Mouse (Mus musculus): Measurements from ENCODE around the gene Rbm11. TPM values are rescaled to one million over a fixed set of nuclear protein-coding genes. Genes with fewer than 3 reads are reported as not detected.

Rbm11 gene
- polyA plus RNA-seq, 1 experiment = 0.33 TPM

DNA sequence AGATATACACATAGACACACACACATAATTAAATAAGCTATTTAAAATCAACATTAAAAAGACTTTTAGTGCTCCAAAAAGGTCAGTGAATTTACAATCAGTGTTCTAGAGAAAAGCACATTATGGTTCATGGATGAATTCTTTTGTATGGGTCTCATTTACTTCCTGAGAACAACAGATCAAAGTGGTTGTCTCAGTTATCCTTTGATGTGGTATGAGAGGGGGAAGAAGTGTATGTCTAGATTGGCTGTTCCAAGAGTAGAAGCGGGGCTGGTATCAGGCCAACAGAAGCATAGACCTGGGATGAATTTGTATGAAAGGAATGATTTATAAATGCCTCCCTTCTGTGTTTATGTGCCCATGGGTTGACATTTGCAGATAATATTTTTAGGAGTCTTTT lies 13.8 kb downstream of the Rbm11 start:
- Histone ChIP-seq H3K4me3 (ENCODE audit: insufficient read depth, low read depth, low read length) (no peak overlapping the region), H3K4me1 (ENCODE audit: control insufficient read depth, insufficient read depth, low read length) (no peaks in the 10 kb centered on the region), H3K27me3 (replicated peaks; ENCODE audit: control insufficient read depth, insufficient read depth, low read length) (no peaks in the 10 kb centered on the region), H3K27ac (ENCODE audit: insufficient read depth, low read depth, low read length) (no peak overlapping the region), H3K36me3 (ENCODE audit: control insufficient read depth, insufficient read depth, low read length) (no peaks in the 10 kb centered on the region)
- no peak for DNase-seq
- TF ChIP-seq POLR2A (IDR thresholded peaks at IDR 0.05; ENCODE audit: low read depth, low read length) = no peak
- no peak for TF ChIP-seq CTCF (conservative IDR thresholded peaks at IDR 0.05; ENCODE audit: insufficient read depth, insufficient read length, low read depth, low read length)
- 81% methylated on average over 1 of the region's 1 CpGs for WGBS

DNA sequence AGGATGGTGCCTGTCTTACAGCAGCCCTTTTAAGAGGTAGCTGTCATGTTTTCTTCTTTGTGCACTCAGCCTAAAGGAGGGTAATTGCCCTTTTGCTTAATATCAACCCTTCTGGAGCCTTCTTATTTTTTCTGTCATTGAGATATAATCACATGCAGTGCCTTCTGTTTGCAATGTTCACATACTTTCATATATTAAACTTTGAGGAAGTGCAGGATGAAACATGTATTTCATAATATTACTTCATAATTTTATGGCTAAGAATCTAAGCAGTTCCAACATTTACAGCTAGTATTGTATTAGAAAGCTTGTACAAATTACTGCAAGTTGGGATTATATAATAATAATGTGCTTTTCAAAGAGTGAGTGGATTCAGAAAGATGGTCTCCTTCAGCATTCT lies 19.9 kb downstream of the Rbm11 start:
- Histone ChIP-seq H3K36me3 (ENCODE audit: control insufficient read depth, insufficient read depth, low read length) (no peaks in the 10 kb centered on the region), H3K4me1 (ENCODE audit: control insufficient read depth, insufficient read depth, low read length) (peaks cover 6% of the 10 kb centered on the region), H3K27me3 (replicated peaks; ENCODE audit: control insufficient read depth, insufficient read depth, low read length) (no peaks in the 10 kb centered on the region), H3K27ac (ENCODE audit: insufficient read depth, low read depth, low read length) (no peak overlapping the region), H3K4me3 (ENCODE audit: insufficient read depth, low read depth, low read length) (no peak overlapping the region)
- no peak for TF ChIP-seq CTCF (conservative IDR thresholded peaks at IDR 0.05; ENCODE audit: insufficient read depth, insufficient read length, low read depth, low read length)
- TF ChIP-seq POLR2A (IDR thresholded peaks at IDR 0.05; ENCODE audit: low read depth, low read length) = no peak
- no peak for DNase-seq

DNA sequence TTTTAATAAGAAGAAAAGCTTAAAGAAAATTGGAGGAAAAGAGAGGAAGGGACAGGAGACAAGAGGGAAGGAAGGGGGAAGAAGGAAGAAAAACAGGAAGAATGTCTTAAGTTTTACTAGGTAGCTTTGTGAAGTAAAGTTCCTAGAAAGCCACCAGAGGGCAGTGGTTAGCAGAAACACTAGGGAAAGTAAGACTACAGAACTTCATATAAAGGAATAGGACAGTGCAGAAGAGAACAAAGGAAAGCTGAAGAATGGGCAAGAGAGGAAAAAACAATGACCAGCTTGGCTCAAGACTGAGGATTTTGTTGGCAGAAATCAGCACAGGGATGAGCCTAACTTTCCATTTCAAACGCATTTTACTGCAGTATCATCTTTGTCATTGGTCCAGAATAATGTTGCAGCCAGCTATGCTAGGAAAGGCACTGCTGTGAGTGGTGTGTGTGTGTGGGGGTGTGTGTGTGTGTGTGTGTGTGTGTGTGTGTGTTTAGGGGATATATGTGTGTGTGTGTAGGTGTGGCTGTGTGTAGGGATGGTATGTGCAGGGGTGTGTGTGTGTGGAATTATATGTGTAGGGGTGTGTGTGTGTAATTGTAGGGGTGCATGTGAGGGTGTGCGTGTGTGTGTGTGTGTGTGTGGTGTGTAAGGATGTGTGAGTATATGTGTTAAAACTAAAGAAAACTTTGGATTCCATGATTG lies 25.2 kb downstream of the Rbm11 start:
- 69% methylated on average over 2 of the region's 2 CpGs for WGBS
- H3K36me3 ChIP-seq (ENCODE audit: control insufficient read depth, insufficient read depth, low read length) = no peaks in the 10 kb centered on the region
- H3K27ac ChIP-seq (ENCODE audit: insufficient read depth, low read depth, low read length) = no peak overlapping the region
- H3K4me3 ChIP-seq (ENCODE audit: insufficient read depth, low read depth, low read length) = no peak overlapping the region
- TF ChIP-seq CTCF (conservative IDR thresholded peaks at IDR 0.05; ENCODE audit: insufficient read depth, insufficient read length, low read depth, low read length) (0 out of 2 replicates have a peak, but pooled peaks have one; percentile 14), POLR2A (IDR thresholded peaks at IDR 0.05; ENCODE audit: low read depth, low read length) (no peak)
- DNase-seq = peak; percentile 47
- no peaks in the 10 kb centered on the region for H3K27me3 ChIP-seq (replicated peaks; ENCODE audit: control insufficient read depth, insufficient read depth, low read length)
- peaks cover 6% of the 10 kb centered on the region for H3K4me1 ChIP-seq (ENCODE audit: control insufficient read depth, insufficient read depth, low read length)

DNA sequence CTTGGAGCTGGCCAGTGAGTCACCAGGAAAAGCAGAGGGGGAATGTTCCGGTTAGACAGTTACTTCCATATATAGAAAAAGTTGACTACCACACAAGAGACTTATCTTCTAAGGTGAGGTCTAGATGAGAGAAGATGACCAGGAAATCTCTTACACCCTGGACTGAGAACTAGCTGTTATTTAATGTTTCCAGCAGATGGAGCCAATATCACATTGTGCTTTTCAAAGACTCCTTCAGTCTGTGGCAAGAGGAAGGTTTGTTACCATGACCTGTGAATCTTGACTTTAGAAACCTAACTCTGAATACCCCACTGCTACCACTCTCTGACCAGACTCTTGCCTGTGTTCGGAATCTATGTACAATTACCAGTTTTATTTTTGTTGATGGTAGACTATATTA lies 35.2 kb downstream of the Rbm11 start:
- Histone ChIP-seq H3K27me3 (replicated peaks; ENCODE audit: control insufficient read depth, insufficient read depth, low read length) (no peaks in the 10 kb centered on the region), H3K36me3 (ENCODE audit: control insufficient read depth, insufficient read depth, low read length) (no peaks in the 10 kb centered on the region), H3K4me1 (ENCODE audit: control insufficient read depth, insufficient read depth, low read length) (no peaks in the 10 kb centered on the region), H3K4me3 (ENCODE audit: insufficient read depth, low read depth, low read length) (no peak overlapping the region), H3K27ac (ENCODE audit: insufficient read depth, low read depth, low read length) (no peak overlapping the region)
- peak; percentile 32 for DNase-seq
- TF ChIP-seq CTCF (conservative IDR thresholded peaks at IDR 0.05; ENCODE audit: insufficient read depth, insufficient read length, low read depth, low read length) (no peak), POLR2A (IDR thresholded peaks at IDR 0.05; ENCODE audit: low read depth, low read length) (no peak)
- WGBS = 71% methylated on average over 2 of the region's 2 CpGs

Other genes with a start within 250 kb of the Rbm11 start
- gene Lipi, start 6.8 kb upstream of the Rbm11 start, polyA plus RNA-seq (2012; rRNA removed) = not detected in 2 replicates
- 5.1 and 6.0 TPM in 2 replicates for gene Hspa13, start 174.3 kb downstream of the Rbm11 start, polyA plus RNA-seq (2012; rRNA removed)

All from kidney, adult 2 months (tissue).